Mouse (Mus musculus) T-helper 17 cell (primary cell): ENCODE results near the gene Rbm47.

Experiments used
- in situ Hi-C, 2 experiments: fragments of 300-600 bp; cut with MboI, MseI; formaldehyde crosslinking; loops; 1 replicate in 1 of 2; 2 replicates in 1 of 2; pipeline ENCODE4 v1.15.1; 2025; ENCODE audit warnings: high pct_unique_total_duplicates in 2 of 2

Rbm47 gene

GRCm38 (mm10) chr5:66165748-66166147 is 7.2 kb downstream of the Rbm47 start:
- in situ Hi-C loops: no loop called here

- in situ Hi-C loops: no loop called here
Measured at GRCm38 (mm10) chr5:66156431-66156962, 16.4 kb downstream of the Rbm47 start.

- in situ Hi-C loops: no loop called here
Measured at GRCm38 (mm10) chr5:66154616-66155015, 18.3 kb downstream of the Rbm47 start.

GRCm38 (mm10) chr5:66153486-66153885 is 19.4 kb downstream of the Rbm47 start:
- in situ Hi-C loops: no loop called here

GRCm38 (mm10) chr5:66151301-66152188 is 21.4 kb downstream of the Rbm47 start:
- in situ Hi-C loops: no loop called here

GRCm38 (mm10) chr5:66150706-66151300 is 22.1 kb downstream of the Rbm47 start:
- in situ Hi-C loops: no loop called here

GRCm38 (mm10) chr5:66150106-66150705 is 22.7 kb downstream of the Rbm47 start:
- in situ Hi-C loops: no loop called here

GRCm38 (mm10) chr5:66149571-66149970 is 23.3 kb downstream of the Rbm47 start:
- in situ Hi-C loops: no loop called here

GRCm38 (mm10) chr5:66149111-66149510 is 23.8 kb downstream of the Rbm47 start:
- in situ Hi-C loops: no loop called here

- in situ Hi-C loops: no loop called here
Measured at GRCm38 (mm10) chr5:66147313-66147712, 25.6 kb downstream of the Rbm47 start.

GRCm38 (mm10) chr5:66145583-66145982 is 27.3 kb downstream of the Rbm47 start:
- in situ Hi-C loops: no loop called here

GRCm38 (mm10) chr5:66143093-66144032 is 29.6 kb downstream of the Rbm47 start:
- in situ Hi-C loops: no loop called here

GRCm38 (mm10) chr5:66141474-66141873 is 31.4 kb downstream of the Rbm47 start:
- in situ Hi-C loops: no loop called here

GRCm38 (mm10) chr5:66139634-66140295 is 33.2 kb downstream of the Rbm47 start:
- in situ Hi-C loops: no loop called here

GRCm38 (mm10) chr5:66139171-66139570 is 33.7 kb downstream of the Rbm47 start:
- in situ Hi-C loops: no loop called here

GRCm38 (mm10) chr5:66138597-66138996 is 34.3 kb downstream of the Rbm47 start:
- in situ Hi-C loops: no loop called here

GRCm38 (mm10) chr5:66137250-66137649 is 35.7 kb downstream of the Rbm47 start:
- in situ Hi-C loops: no loop called here

- in situ Hi-C loops: no loop called here
Measured at GRCm38 (mm10) chr5:66135853-66136210, 37.1 kb downstream of the Rbm47 start.

- in situ Hi-C loops: no loop called here
Measured at GRCm38 (mm10) chr5:66135161-66135852, 37.6 kb downstream of the Rbm47 start.

GRCm38 (mm10) chr5:66134578-66134977 is 38.3 kb downstream of the Rbm47 start:
- in situ Hi-C loops: no loop called here
